Mouse (Mus musculus) spleen, adult 2 months (tissue): ENCODE results near the gene Topors.

Experiments
- CTCF ChIP-seq: fragments of 200-500 bp; IDR thresholded peaks from 2 replicates; pipeline ENCODE4 v1.5.1; 2011; ENCODE audit warnings: mild to moderate bottlenecking, inconsistent platforms; ENCODE audit not compliant: insufficient read depth, insufficient read length, insufficient replicate concordance; ENCODE audit errors: extremely low read depth
- POLR2A ChIP-seq: fragments of 200-500 bp; IDR thresholded peaks from 2 replicates; pipeline ENCODE4 v1.6.1; 2011; ENCODE audit warnings: low read depth, low read length, inconsistent platforms

GRCm38 (mm10) chr4:40279276-40279900 is 9.7 kb upstream of the Topors start, which contains the start of gene Ndufb6:
- TF ChIP-seq CTCF (no peak), POLR2A (peak; percentile 50; the same call in 1 of the 2 replicates)
